Mouse (Mus musculus): ENCODE data around the gene Zdhhc17. TPM values are rescaled to one million over a fixed set of nuclear protein-coding genes. Genes with fewer than 3 reads are reported as not detected.
A peak's percentile ranks its signal among the peaks of the same experiment; 100 is the strongest.

Gene Zdhhc17
- total RNA-seq (2021): 10 to 100 TPM; 77.7 to 87.0 TPM

DNA sequence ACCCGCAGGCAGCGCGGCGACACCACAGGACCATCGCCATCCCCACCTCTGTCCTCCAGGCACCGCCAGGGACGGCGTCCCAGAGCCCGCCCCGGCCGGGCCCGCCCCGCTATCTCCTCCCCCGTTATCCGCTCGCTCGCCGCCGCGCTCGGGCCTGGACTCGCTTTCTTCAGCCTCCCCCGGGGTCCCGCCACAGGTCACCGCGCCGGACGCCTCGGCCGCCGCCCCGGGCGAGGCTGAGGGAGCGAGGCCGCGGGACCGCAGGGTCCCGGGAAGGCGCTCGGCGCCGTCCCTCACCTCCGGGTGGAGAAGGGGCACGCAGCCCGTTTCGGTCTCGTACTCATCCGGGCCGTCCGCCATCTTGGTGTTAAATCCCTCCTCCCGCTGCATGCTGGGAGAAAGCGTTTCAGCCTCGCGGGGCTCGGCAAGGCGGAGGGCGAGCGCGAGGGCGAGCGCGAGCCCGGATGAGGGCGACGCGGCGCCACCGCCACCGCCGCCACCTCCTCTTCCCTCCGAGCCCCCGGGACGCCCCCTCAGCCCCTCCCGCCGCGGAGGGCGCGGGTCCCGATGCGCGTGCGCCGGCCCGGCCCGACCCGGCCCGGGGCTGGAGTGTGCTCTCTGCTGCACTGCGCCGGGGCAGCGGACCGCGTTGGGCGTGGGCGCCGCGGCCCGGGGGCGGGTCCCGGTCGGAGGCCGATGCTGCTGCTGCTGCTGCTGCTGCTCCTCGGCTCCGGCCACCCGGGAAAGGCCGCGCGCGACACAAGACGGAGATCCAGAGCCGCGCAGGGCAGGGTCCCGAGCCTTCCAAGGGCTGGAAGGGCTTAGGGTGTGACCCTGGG is at the start of gene Zdhhc17:
Gene Zdhhc17, minus strand, starts transcription at position 500 of the 839 bp plus-strand sequence.
- intact Hi-C loops (cut with DNase I): no loop called here
- peak; percentile 92 for DNase-seq

- no peak for DNase-seq
- intact Hi-C loops (cut with DNase I): no loop called here
These were observed 45.8 kb upstream of the Zdhhc17 start for GRCm38 (mm10) chr10:111055770-111056169.

- intact Hi-C loops (cut with DNase I): no loop called here
- no peak for DNase-seq
These were observed 41.7 kb upstream of the Zdhhc17 start for GRCm38 (mm10) chr10:111051606-111052005.

DNA sequence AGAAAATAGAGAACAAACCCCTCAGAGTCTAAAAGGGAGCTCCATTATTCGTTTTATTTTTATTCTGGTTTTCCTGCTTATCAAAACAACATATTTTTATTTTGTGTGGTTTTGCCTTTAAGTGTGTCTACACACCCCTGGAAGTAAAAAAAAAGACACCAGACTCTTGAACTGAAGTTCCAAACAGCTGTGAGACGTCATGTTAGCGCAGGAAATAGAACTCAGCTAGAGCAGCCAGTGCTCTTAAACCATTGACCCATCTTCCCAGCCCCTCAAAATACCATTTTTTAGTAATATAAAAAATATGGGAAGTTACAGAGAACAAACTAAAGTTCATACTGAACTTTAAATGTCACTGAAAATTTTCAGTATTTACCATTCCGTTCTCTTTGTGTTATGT is 40.6 kb upstream of the Zdhhc17 start:
- no peak for DNase-seq
- intact Hi-C loops (cut with DNase I): no loop called here

GRCm38 (mm10) chr10:111050061-111050460 is 40.1 kb upstream of the Zdhhc17 start:
- no peak for DNase-seq
- intact Hi-C loops (cut with DNase I): no loop called here

DNA sequence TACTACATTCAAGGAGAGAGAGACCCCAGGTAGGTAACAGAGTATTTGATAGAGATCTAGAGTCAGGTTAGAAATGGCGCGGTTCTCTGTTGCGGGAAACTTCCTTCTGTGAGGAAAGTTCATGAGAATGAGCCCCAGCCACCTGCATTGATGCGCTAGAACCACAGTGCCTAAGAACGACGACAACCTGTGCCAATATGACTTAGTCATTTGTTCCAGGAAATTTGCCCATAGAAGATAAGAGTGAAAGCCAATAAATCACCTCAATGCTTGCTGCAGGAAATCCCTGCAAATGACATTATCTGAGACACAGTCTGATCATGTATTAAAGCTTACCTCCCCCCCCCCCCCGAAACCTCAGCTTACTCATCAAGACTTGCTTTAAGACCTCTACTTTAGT is 38.0 kb upstream of the Zdhhc17 start:
- DNase-seq: no peak
- intact Hi-C loops (cut with DNase I): no loop called here

GRCm38 (mm10) chr10:111040078-111040656 is 30.2 kb upstream of the Zdhhc17 start:
- no peak for DNase-seq
- intact Hi-C loops (cut with DNase I): no loop called here

GRCm38 (mm10) chr10:111036851-111037250 is 26.9 kb upstream of the Zdhhc17 start:
- intact Hi-C loops (cut with DNase I): no loop called here
- no peak for DNase-seq

- intact Hi-C loops (cut with DNase I): no loop called here
These were observed 25.2 kb upstream of the Zdhhc17 start for GRCm38 (mm10) chr10:111035134-111035533.

DNA sequence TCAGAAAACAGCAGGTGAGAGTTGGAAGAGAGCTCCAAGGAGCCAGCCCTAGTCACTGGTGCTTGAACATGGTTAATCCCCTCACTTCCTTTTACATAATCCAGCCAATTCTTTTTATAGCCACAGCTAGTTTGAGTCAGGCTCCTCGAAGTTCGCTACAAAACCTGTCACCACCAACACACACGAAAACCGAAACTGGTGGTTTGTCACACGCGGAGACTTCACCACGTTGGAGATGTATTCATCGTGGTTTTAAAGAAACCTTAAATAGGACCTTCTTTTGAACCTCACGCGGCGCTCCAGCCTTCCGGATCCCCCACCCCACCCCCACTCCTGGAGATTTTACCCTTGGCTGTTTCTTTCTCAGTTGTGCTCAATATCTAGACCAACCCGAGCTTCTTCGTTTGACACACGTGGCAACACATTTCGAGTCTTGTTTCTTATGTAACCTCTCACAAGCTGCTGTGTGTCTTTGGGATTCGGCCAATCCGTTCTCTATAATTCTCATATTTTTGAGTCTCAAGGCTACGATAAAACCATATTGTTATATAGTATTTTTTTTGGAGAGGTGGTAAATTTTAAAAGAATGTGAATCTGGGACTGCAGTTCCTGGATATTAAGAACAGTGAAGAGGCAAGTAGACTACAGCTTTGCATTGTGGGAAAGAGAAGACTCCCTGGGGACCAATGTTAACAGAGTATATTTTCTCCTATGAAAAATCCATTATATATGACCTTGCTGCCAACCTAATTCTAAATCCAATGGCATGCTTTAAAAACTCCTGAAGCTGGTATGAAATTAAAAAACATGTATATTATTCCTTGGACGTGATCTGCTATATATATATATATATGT is 21.8 kb upstream of the Zdhhc17 start:
- intact Hi-C loops (cut with DNase I): no loop called here
- DNase-seq: no peak

More at GRCm38 (mm10) chr10:111035134-111035533, 25.2 kb upstream of the Zdhhc17 start:
- no peak for DNase-seq

GRCm38 (mm10) chr10:111030845-111031244 is 20.9 kb upstream of the Zdhhc17 start:
- DNase-seq: no peak
- intact Hi-C loops (cut with DNase I): no loop called here

GRCm38 (mm10) chr10:111026106-111026505 is 16.2 kb upstream of the Zdhhc17 start:
- intact Hi-C loops (cut with DNase I): no loop called here
- no peak for DNase-seq

GRCm38 (mm10) chr10:111024746-111025145 is 14.8 kb upstream of the Zdhhc17 start:
- intact Hi-C loops (cut with DNase I): no loop called here
- DNase-seq: no peak

DNA sequence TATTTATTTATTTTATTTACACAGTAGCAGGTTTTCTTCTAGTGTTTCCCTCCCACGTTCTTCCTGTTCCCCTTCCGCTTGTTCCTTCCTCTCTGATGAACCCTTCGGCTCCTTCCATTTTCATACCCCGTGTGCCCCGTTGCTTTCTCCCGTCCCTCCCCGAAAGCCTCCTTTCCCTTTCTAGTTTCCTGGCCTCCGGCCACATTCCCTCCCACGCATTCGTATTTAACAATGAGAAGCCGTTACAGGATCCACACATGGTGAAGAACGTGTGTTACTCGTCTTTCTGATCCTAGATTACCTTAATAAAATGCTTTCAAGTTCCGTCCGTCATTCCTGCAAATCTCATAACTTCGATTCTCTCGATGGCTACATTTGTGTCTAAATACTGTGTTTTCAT is 4.5 kb upstream of the Zdhhc17 start:
- DNase-seq: no peak
- intact Hi-C loops (cut with DNase I): no loop called here

- no peak for DNase-seq
- intact Hi-C loops (cut with DNase I): no loop called here
These were observed 3.3 kb upstream of the Zdhhc17 start for GRCm38 (mm10) chr10:111013265-111013664.

GRCm38 (mm10) chr10:111012496-111013038 is 2.6 kb upstream of the Zdhhc17 start:
- intact Hi-C loops (cut with DNase I): no loop called here
- no peak for DNase-seq

GRCm38 (mm10) chr10:111011226-111011765 is 1.4 kb upstream of the Zdhhc17 start:
- intact Hi-C loops (cut with DNase I): no loop called here
- DNase-seq: no peak

- peak; percentile 29 for DNase-seq
- intact Hi-C loops (cut with DNase I): no loop called here
These were observed 713 bp upstream of the Zdhhc17 start for GRCm38 (mm10) chr10:111010480-111011225.

GRCm38 (mm10) chr10:111009113-111009640 is 763 bp downstream of the Zdhhc17 start:
- DNase-seq: no peak
- intact Hi-C loops (cut with DNase I): no loop called here

DNA sequence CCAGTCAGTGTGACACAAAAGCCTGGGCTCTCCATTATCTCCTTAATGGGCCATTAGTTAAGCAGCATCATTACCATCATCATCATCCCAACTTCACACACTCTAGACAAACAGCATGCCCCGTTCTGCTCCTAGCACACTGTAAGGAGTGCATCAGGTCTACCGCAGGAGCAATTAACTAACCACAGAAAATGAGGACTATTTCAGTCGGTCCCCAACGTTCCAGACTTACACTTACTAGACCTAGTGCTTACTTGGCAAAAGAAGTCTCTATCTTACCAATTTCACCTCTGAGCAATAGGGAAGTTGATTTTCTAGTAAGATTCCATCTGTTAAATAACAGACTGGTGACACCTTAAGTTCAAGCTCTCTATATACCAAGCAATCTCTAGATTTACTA is 2.3 kb downstream of the Zdhhc17 start:
- intact Hi-C loops (cut with DNase I): no loop called here
- no peak for DNase-seq

All from left cerebral cortex, postnatal 4 days (tissue).